32 mouse cellular contexts compared by ENCODE assay signal in the genomic region with DNA sequence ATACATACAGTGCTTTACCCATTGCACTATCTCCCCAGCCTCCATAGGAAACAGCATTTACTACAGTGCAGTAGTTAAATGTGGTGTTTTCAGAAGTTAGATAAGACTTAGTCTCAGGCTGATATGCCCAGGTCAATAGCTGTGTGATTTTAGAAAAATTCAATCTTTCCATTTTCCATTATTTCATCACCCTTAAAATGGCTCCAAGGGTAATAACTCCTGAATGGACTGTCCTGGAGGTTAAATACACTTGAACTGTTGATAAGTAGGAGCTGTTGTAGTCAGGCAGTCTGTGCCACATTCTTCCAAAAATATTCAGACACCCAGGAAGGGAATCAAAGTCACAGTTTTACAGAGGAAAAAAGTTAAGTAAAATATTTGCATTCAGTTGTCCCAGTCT. TPM values are rescaled to one million over a fixed set of nuclear protein-coding genes. Genes with fewer than 3 reads are reported as not detected.
"Had no signal": no experiment of that assay in that cellular context is flagged by ENCODE, and none has a peak within 500 bp of the region (broad histone marks: within the 10 kb centered on the region; RNA-seq: fewer than 3 reads in every experiment).

No protein-coding gene starts in this region.

- H3K4me1 ChIP-seq: limb, embryonic 12.5 days; limb, embryonic 13.5 days; liver, embryonic 13.5 days; liver, embryonic 15.5 days; lung, embryonic 15.5 days; megakaryocyte, embryonic 14.5 days; midbrain, embryonic 12.5 days; midbrain, embryonic 13.5 days; neural tube, embryonic 12.5 days had no signal

- H3K9me3 ChIP-seq: limb, embryonic 10.5 days; limb, embryonic 12.5 days; limb, embryonic 13.5 days; limb, embryonic 15.5 days; liver, embryonic 13.5 days; liver, embryonic 15.5 days; lung, embryonic 15.5 days; midbrain, embryonic 10.5 days; midbrain, embryonic 12.5 days; midbrain, embryonic 13.5 days; neural tube, embryonic 12.5 days had no signal

- H3K27me3 ChIP-seq: limb, embryonic 12.5 days; limb, embryonic 13.5 days; limb, embryonic 15.5 days; liver, embryonic 13.5 days; liver, embryonic 15.5 days; lung, embryonic 15.5 days; megakaryocyte, embryonic 14.5 days; midbrain, embryonic 12.5 days; midbrain, embryonic 13.5 days; neural tube, embryonic 12.5 days had no signal

- H3K4me2 ChIP-seq: limb, embryonic 12.5 days; limb, embryonic 13.5 days; limb, embryonic 15.5 days; liver, embryonic 11.5 days; liver, embryonic 13.5 days; liver, embryonic 15.5 days; lung, embryonic 14.5 days; lung, embryonic 15.5 days; midbrain, embryonic 12.5 days; midbrain, embryonic 13.5 days; neural tube, embryonic 12.5 days had no signal

- H3K9ac ChIP-seq: limb, embryonic 12.5 days; limb, embryonic 13.5 days; limb, embryonic 15.5 days; liver, embryonic 13.5 days; liver, embryonic 14.5 days; liver, embryonic 15.5 days; liver, postnatal 0 days; lung, embryonic 14.5 days; lung, embryonic 15.5 days; midbrain, embryonic 12.5 days; midbrain, embryonic 13.5 days; neural tube, embryonic 12.5 days had no signal

- H3K27ac ChIP-seq: left cerebral cortex, adult 2 months; limb, embryonic 10.5 days; limb, embryonic 12.5 days; limb, embryonic 13.5 days; limb, embryonic 15.5 days; liver, embryonic 13.5 days; liver, embryonic 14.5 days; liver, embryonic 15.5 days; lung, embryonic 15.5 days; macrophage; midbrain, embryonic 10.5 days; midbrain, embryonic 12.5 days; midbrain, embryonic 13.5 days; neural tube, embryonic 12.5 days had no signal

- ATAC-seq: liver, postnatal 0 days; lung, postnatal 0 days; midbrain, embryonic 13.5 days; midbrain, embryonic 16.5 days had no signal

- DNase-seq: left cerebral cortex, postnatal 4 days; liver; liver, embryonic 13.5 days; liver, postnatal 0 days; lung, adult 18-20 months; lung, adult 2 months; lung, embryonic 14.5 days; lung, postnatal 10 days; lung, postnatal 14 days; lung, postnatal 36 days; lung, postnatal 4 days; midbrain, embryonic 14.5 days had no signal

- H3K36me3 ChIP-seq: limb, embryonic 10.5 days; limb, embryonic 12.5 days; limb, embryonic 13.5 days; limb, embryonic 15.5 days; liver, embryonic 13.5 days; liver, embryonic 15.5 days; lung, embryonic 15.5 days; midbrain, embryonic 10.5 days; midbrain, embryonic 12.5 days; midbrain, embryonic 13.5 days; neural tube, embryonic 12.5 days had no signal

- H3K4me3 ChIP-seq: left cerebral cortex, adult 2 months; limb, embryonic 10.5 days; limb, embryonic 12.5 days; limb, embryonic 13.5 days; limb, embryonic 15.5 days; liver, embryonic 13.5 days; liver, embryonic 15.5 days; lung, embryonic 15.5 days; megakaryocyte, embryonic 14.5 days; midbrain, embryonic 10.5 days; midbrain, embryonic 12.5 days; midbrain, embryonic 13.5 days; myocyte; neural tube, embryonic 12.5 days had no signal

RNA-seq across cellular contexts. Expression of a gene that starts 25.2 kb away (rescaled TPM):
- total RNA-seq: megakaryocyte-erythroid progenitor cell, adult 5-6 weeks; monocyte, adult 5-6 weeks had no signal
- polyA plus RNA-seq: myocyte had no signal
